Mouse (Mus musculus) ES-Bruce4 (cell line): Measurements from ENCODE around the gene Lysmd4. TPM values are rescaled to one million over a fixed set of nuclear protein-coding genes. Genes with fewer than 3 reads are reported as not detected.

Experiments used
- H3K27ac ChIP-seq: 2 replicates; pipeline ENCODE4 v1.5.1; 2012; ENCODE audit warnings: low read length, inconsistent platforms; ENCODE audit not compliant: insufficient read depth
- H3K27me3 ChIP-seq: 2 replicates; pipeline ENCODE4 v1.6.1; 2012; ENCODE audit warnings: mild to moderate bottlenecking, low read length, inconsistent platforms; ENCODE audit not compliant: control insufficient read depth, poor library complexity, insufficient read depth, severe bottlenecking
- H3K36me3 ChIP-seq: 2 replicates; pipeline ENCODE4 v1.6.1; 2012; ENCODE audit warnings: inconsistent platforms, mild to moderate bottlenecking, low read length, moderate library complexity; ENCODE audit not compliant: control insufficient read depth, poor library complexity, insufficient read depth, severe bottlenecking
- H3K4me1 ChIP-seq: one replicate; pipeline ENCODE4 v1.8.1; 2011; ENCODE audit warnings: low read length; ENCODE audit not compliant: control insufficient read depth, insufficient read depth
- H3K4me3 ChIP-seq: 2 replicates; pipeline ENCODE4 v1.5.1; 2011; ENCODE audit warnings: low read depth, mild to moderate bottlenecking, low read length
- H3K9ac ChIP-seq: 2 replicates; pipeline ENCODE4 v1.6.1; 2012; ENCODE audit warnings: low read depth, mild to moderate bottlenecking, inconsistent platforms; ENCODE audit not compliant: poor library complexity, severe bottlenecking
- H3K9me3 ChIP-seq: replicated peaks from 2 replicates; pipeline ENCODE4 v1.6.1; 2012; ENCODE audit warnings: mild to moderate bottlenecking, low read length, inconsistent platforms; ENCODE audit not compliant: control insufficient read depth, poor library complexity, insufficient read depth, severe bottlenecking
- CTCF ChIP-seq: IDR thresholded peaks from one replicate; pipeline ENCODE4 v1.8.1; 2011; ENCODE audit warnings: low read depth, low read length
- EP300 ChIP-seq: IDR thresholded peaks from 2 replicates; pipeline ENCODE4 v1.6.1; 2011; ENCODE audit warnings: low read depth, low read length; ENCODE audit not compliant: insufficient read depth
- POLR2A ChIP-seq: IDR thresholded peaks from one replicate; pipeline ENCODE4 v1.8.1; 2011; ENCODE audit warnings: low read length; ENCODE audit not compliant: insufficient read depth
- polyA plus RNA-seq: library from polyadenylated mRNA; stranded (reverse); fragments of >200 nt; gene quantifications from 2 replicates; pipeline ENCODE4 v1.2.4, GENCODE M21; 2011; ENCODE audit warnings: low read depth; ENCODE audit not compliant: missing spikeins, insufficient read depth, insufficient read length

Lysmd4 gene
- 6.8 and 8.0 TPM in 2 replicates for polyA plus RNA-seq

GRCm38 (mm10) chr7:67222220-67222862 is at the start of gene Lysmd4:
Gene Lysmd4 (plus strand): TSS chr7:67222544.
- H3K27me3 ChIP-seq: no peaks in the 10 kb centered on the region
- no peaks in the 10 kb centered on the region for H3K9me3 ChIP-seq
- peak within 1 kb of the TSS; percentile 66 for H3K9ac ChIP-seq
- H3K4me3 ChIP-seq: peak within 1 kb of the TSS; percentile 93
- H3K4me1 ChIP-seq: no peaks in the 10 kb centered on the region
- H3K27ac ChIP-seq: no peak within 1 kb of the TSS
- TF ChIP-seq EP300: no peak
- peak; percentile 20 for TF ChIP-seq POLR2A
- H3K36me3 ChIP-seq: no peaks in the 10 kb centered on the region

- Histone ChIP-seq H3K27me3 (no peaks in the 10 kb centered on the region), H3K9me3 (no peaks in the 10 kb centered on the region), H3K9ac (no peak overlapping the region), H3K4me1 (no peaks in the 10 kb centered on the region), H3K27ac (no peak overlapping the region), H3K4me3 (no peak overlapping the region), H3K36me3 (no peaks in the 10 kb centered on the region)
- TF ChIP-seq CTCF (no peak), POLR2A (no peak), EP300 (no peak)
These were observed 48.7 kb upstream of the Lysmd4 start for GRCm38 (mm10) chr7:67173522-67174195.

- Histone ChIP-seq H3K9ac (no peak overlapping the region), H3K27me3 (no peaks in the 10 kb centered on the region), H3K4me1 (no peaks in the 10 kb centered on the region), H3K4me3 (no peak overlapping the region), H3K9me3 (no peaks in the 10 kb centered on the region), H3K27ac (no peak overlapping the region), H3K36me3 (no peaks in the 10 kb centered on the region)
- TF ChIP-seq EP300 (no peak), CTCF (no peak), POLR2A (no peak)
These were observed 38.6 kb upstream of the Lysmd4 start for GRCm38 (mm10) chr7:67183786-67184185.

GRCm38 (mm10) chr7:67199412-67199811 is 22.9 kb upstream of the Lysmd4 start:
- no peak for TF ChIP-seq POLR2A
- TF ChIP-seq CTCF: peak; percentile 88
- H3K27me3 ChIP-seq: no peaks in the 10 kb centered on the region; the same call in 1 of the 2 replicates
- no peak overlapping the region for H3K4me3 ChIP-seq
- H3K36me3 ChIP-seq: no peaks in the 10 kb centered on the region
- H3K27ac ChIP-seq: no peak overlapping the region
- no peaks in the 10 kb centered on the region for H3K9me3 ChIP-seq
- no peaks in the 10 kb centered on the region for H3K4me1 ChIP-seq
- H3K9ac ChIP-seq: no peak overlapping the region

GRCm38 (mm10) chr7:67203625-67204024 is 18.7 kb upstream of the Lysmd4 start:
- no peak overlapping the region for H3K4me3 ChIP-seq
- no peak overlapping the region for H3K27ac ChIP-seq
- no peaks in the 10 kb centered on the region for H3K9me3 ChIP-seq
- H3K36me3 ChIP-seq: no peaks in the 10 kb centered on the region
- H3K9ac ChIP-seq: no peak overlapping the region
- no peaks in the 10 kb centered on the region for H3K4me1 ChIP-seq
- no peaks in the 10 kb centered on the region for H3K27me3 ChIP-seq
- TF ChIP-seq CTCF (no peak), EP300 (no peak), POLR2A (no peak)

GRCm38 (mm10) chr7:67205734-67206425 is 16.5 kb upstream of the Lysmd4 start:
- no peak overlapping the region for H3K9ac ChIP-seq
- H3K4me1 ChIP-seq: no peaks in the 10 kb centered on the region
- no peak overlapping the region for H3K27ac ChIP-seq
- H3K4me3 ChIP-seq: no peak overlapping the region
- TF ChIP-seq POLR2A (no peak), EP300 (no peak)
- no peaks in the 10 kb centered on the region for H3K36me3 ChIP-seq
- no peaks in the 10 kb centered on the region for H3K27me3 ChIP-seq
- no peaks in the 10 kb centered on the region for H3K9me3 ChIP-seq
